Mouse (Mus musculus): ENCODE measurements around the gene Mllt1. TPM values are rescaled to one million over a fixed set of nuclear protein-coding genes. Genes with fewer than 3 reads are reported as not detected.

Gene Mllt1
- polyA plus RNA-seq, 1 experiment from 2014 or later = 26.4 TPM

DNA sequence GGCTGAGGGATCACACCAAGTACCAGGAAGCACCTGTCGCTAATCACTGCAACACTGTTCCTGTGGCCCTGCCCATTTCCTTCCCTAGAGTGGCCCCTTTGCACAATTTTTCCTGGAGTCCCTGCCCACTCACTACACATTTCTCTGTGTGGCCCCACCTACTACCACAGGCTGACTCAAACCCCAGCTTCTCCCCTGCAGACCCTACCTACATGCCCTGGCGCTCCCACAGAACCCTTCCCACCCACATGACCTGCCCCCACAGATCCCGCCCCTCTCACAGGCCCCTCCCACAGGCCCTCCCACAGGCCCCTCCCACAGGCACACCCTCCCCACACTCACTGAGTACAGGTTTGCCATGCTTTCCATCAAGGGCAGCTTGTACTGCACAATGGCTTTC lies 74.0 kb downstream of the Mllt1 start:
- peak; percentile 38 for ATAC-seq (replicated peaks; ENCODE audit: extremely low read depth, insufficient read depth, low FRiP score)
- H3K4me3 ChIP-seq (ENCODE audit: low read length) = no peak overlapping the region
- no peaks in the 10 kb centered on the region for H3K27me3 ChIP-seq (ENCODE audit: control insufficient read depth, insufficient read depth, low read length)
- no peaks in the 10 kb centered on the region; the same call in 1 of the 2 replicates for H3K9me3 ChIP-seq (replicated peaks; ENCODE audit: control insufficient read depth, low read length)
- WGBS = 58% methylated on average over 3 of the region's 3 CpGs
- no peaks in the 10 kb centered on the region for H3K36me3 ChIP-seq (ENCODE audit: control insufficient read depth, insufficient read depth)
- H3K4me2 ChIP-seq (ENCODE audit: low read depth, low read length) = no peak overlapping the region
- H3K27ac ChIP-seq (ENCODE audit: low read length) = no peak overlapping the region
- H3K4me1 ChIP-seq (ENCODE audit: control insufficient read depth, insufficient read depth, low read length) = peaks cover 5% of the 10 kb centered on the region
- no peak overlapping the region for H3K9ac ChIP-seq (ENCODE audit: low read length)

- H3K36me3 ChIP-seq (ENCODE audit: control insufficient read depth, insufficient read depth) = no peaks in the 10 kb centered on the region
Observed at GRCm38 (mm10) chr17:56858922-56859321, 76.3 kb downstream of the Mllt1 start.

GRCm38 (mm10) chr17:56858216-56858615 lies 77.0 kb downstream of the Mllt1 start:
- Histone ChIP-seq H3K4me2 (ENCODE audit: low read depth, low read length) (no peak overlapping the region), H3K4me1 (ENCODE audit: control insufficient read depth, insufficient read depth, low read length) (peaks cover 5% of the 10 kb centered on the region), H3K4me3 (ENCODE audit: low read length) (no peak overlapping the region), H3K9ac (ENCODE audit: low read length) (no peak overlapping the region), H3K36me3 (ENCODE audit: control insufficient read depth, insufficient read depth) (no peaks in the 10 kb centered on the region), H3K27me3 (ENCODE audit: control insufficient read depth, insufficient read depth, low read length) (no peaks in the 10 kb centered on the region), H3K9me3 (replicated peaks; ENCODE audit: control insufficient read depth, low read length) (no peaks in the 10 kb centered on the region), H3K27ac (ENCODE audit: low read length) (peak overlapping the region; percentile 76)
- 55% methylated on average over 4 of the region's 4 CpGs for WGBS
- ATAC-seq (replicated peaks; ENCODE audit: extremely low read depth, insufficient read depth, low FRiP score) = 0 out of 2 replicates have a peak, but pooled peaks have one; percentile 34

More at GRCm38 (mm10) chr17:56858922-56859321, 76.3 kb downstream of the Mllt1 start:
- Histone ChIP-seq H3K4me3 (ENCODE audit: low read length) (no peak overlapping the region), H3K4me2 (ENCODE audit: low read depth, low read length) (peak overlapping the region; percentile 22; the same call in 1 of the 2 replicates), H3K27ac (ENCODE audit: low read length) (peak overlapping the region; percentile 76), H3K4me1 (ENCODE audit: control insufficient read depth, insufficient read depth, low read length) (peaks cover 5% of the 10 kb centered on the region), H3K9ac (ENCODE audit: low read length) (peak overlapping the region; percentile 59), H3K27me3 (ENCODE audit: control insufficient read depth, insufficient read depth, low read length) (no peaks in the 10 kb centered on the region), H3K9me3 (replicated peaks; ENCODE audit: control insufficient read depth, low read length) (no peaks in the 10 kb centered on the region)
- ATAC-seq (replicated peaks; ENCODE audit: extremely low read depth, insufficient read depth, low FRiP score) = peak; percentile 68; the same call in 1 of the 2 replicates
- WGBS = 21% methylated on average over 7 of the region's 7 CpGs

GRCm38 (mm10) chr17:56855421-56855820 lies 79.8 kb downstream of the Mllt1 start:
- ATAC-seq (replicated peaks; ENCODE audit: extremely low read depth, insufficient read depth, low FRiP score) = no peak
- Histone ChIP-seq H3K4me2 (ENCODE audit: low read depth, low read length) (no peak overlapping the region), H3K27me3 (ENCODE audit: control insufficient read depth, insufficient read depth, low read length) (no peaks in the 10 kb centered on the region), H3K9ac (ENCODE audit: low read length) (no peak overlapping the region), H3K36me3 (ENCODE audit: control insufficient read depth, insufficient read depth) (no peaks in the 10 kb centered on the region), H3K4me1 (ENCODE audit: control insufficient read depth, insufficient read depth, low read length) (peaks cover 5% of the 10 kb centered on the region), H3K4me3 (ENCODE audit: low read length) (no peak overlapping the region), H3K27ac (ENCODE audit: low read length) (no peak overlapping the region), H3K9me3 (replicated peaks; ENCODE audit: control insufficient read depth, low read length) (no peaks in the 10 kb centered on the region)
- whole genome bisulfite sequencing = 69% methylated on average over 3 of the region's 3 CpGs

DNA sequence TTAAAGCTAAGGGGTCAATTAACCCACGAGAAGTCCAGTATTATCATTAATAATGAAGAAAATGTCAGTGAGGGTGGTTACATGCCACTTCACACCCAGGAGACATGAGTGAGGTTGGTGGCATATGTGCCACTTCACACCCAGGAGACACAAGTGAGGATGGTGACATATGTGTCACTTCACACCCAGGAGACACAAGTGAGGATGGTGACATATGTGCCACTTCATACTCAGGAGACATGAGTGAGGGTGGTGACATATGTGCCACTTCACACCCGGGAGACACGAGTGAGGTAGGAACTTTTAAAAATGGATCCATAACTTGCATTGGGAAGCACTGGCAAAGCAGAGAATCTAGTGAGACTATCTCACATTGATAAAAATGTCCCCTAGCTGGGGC lies 84.0 kb downstream of the Mllt1 start:
- H3K27ac ChIP-seq (ENCODE audit: low read length) = no peak overlapping the region
- H3K27me3 ChIP-seq (ENCODE audit: control insufficient read depth, insufficient read depth, low read length) = no peaks in the 10 kb centered on the region
- H3K4me2 ChIP-seq (ENCODE audit: low read depth, low read length) = no peak overlapping the region
- no peak overlapping the region for H3K4me3 ChIP-seq (ENCODE audit: low read length)
- no peaks in the 10 kb centered on the region for H3K9me3 ChIP-seq (replicated peaks; ENCODE audit: control insufficient read depth, low read length)
- ATAC-seq (replicated peaks; ENCODE audit: extremely low read depth, insufficient read depth, low FRiP score) = no peak
- no peaks in the 10 kb centered on the region for H3K4me1 ChIP-seq (ENCODE audit: control insufficient read depth, insufficient read depth, low read length)
- H3K36me3 ChIP-seq (ENCODE audit: control insufficient read depth, insufficient read depth) = no peaks in the 10 kb centered on the region
- WGBS = 60% methylated on average over 3 of the region's 3 CpGs
- no peak overlapping the region for H3K9ac ChIP-seq (ENCODE audit: low read length)

DNA sequence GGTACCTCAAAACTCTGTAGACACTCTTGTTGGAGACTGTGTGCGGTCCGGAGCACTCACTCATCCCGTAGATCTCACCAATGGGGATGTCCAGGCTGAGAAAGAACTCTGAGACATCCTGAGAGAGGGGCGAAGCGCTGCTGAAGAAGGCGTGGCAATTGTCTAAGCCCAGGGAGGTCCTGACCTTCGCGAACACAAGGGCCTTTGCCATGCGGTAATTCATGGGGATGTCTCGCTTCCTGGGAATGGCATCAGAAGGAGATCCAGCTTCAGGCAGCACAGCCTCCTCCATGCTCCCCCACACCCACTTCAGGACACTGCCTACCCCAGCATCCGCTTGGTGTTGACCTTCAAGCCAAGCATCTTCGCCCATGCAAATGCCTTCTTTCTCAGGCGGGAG lies 85.5 kb downstream of the Mllt1 start:
- no peak overlapping the region for H3K9ac ChIP-seq (ENCODE audit: low read length)
- H3K27me3 ChIP-seq (ENCODE audit: control insufficient read depth, insufficient read depth, low read length) = no peaks in the 10 kb centered on the region
- H3K4me1 ChIP-seq (ENCODE audit: control insufficient read depth, insufficient read depth, low read length) = no peaks in the 10 kb centered on the region
- ATAC-seq (replicated peaks; ENCODE audit: extremely low read depth, insufficient read depth, low FRiP score) = no peak
- no peaks in the 10 kb centered on the region for H3K36me3 ChIP-seq (ENCODE audit: control insufficient read depth, insufficient read depth)
- no peak overlapping the region for H3K4me2 ChIP-seq (ENCODE audit: low read depth, low read length)
- H3K9me3 ChIP-seq (replicated peaks; ENCODE audit: control insufficient read depth, low read length) = no peaks in the 10 kb centered on the region
- 81% methylated on average over 13 of the region's 13 CpGs for WGBS
- H3K4me3 ChIP-seq (ENCODE audit: low read length) = no peak overlapping the region
- no peak overlapping the region for H3K27ac ChIP-seq (ENCODE audit: low read length)

- 79% methylated on average over 5 of the region's 5 CpGs for WGBS
Observed at GRCm38 (mm10) chr17:56848785-56849184, 86.4 kb downstream of the Mllt1 start.

DNA sequence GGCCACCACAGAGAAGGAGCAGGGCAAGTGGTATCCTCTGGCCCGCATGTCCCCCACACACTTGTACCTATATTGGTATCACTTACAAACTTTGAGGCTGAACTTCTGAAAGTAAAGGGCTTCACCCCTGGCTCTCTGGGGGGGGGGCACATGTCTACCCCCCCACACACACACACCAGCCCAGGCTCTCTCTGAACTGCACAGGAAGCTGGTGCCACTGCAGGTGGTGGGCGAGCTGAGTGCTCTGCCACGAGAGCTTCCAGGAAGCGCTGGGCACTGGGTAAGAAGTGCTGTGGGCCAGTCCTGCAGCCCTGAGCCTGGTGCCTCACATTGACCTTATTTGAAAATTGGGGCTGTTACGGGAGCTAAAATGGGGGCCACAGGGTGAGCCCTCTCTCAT lies 91.5 kb downstream of the Mllt1 start:
- WGBS = 79% methylated on average over 5 of the region's 5 CpGs

More at GRCm38 (mm10) chr17:56848785-56849184, 86.4 kb downstream of the Mllt1 start:
- Histone ChIP-seq H3K36me3 (ENCODE audit: control insufficient read depth, insufficient read depth) (no peaks in the 10 kb centered on the region), H3K27ac (ENCODE audit: low read length) (no peak overlapping the region), H3K27me3 (ENCODE audit: control insufficient read depth, insufficient read depth, low read length) (no peaks in the 10 kb centered on the region), H3K4me3 (ENCODE audit: low read length) (no peak overlapping the region), H3K4me1 (ENCODE audit: control insufficient read depth, insufficient read depth, low read length) (no peaks in the 10 kb centered on the region), H3K9ac (ENCODE audit: low read length) (no peak overlapping the region), H3K4me2 (ENCODE audit: low read depth, low read length) (no peak overlapping the region), H3K9me3 (replicated peaks; ENCODE audit: control insufficient read depth, low read length) (no peaks in the 10 kb centered on the region)
- no peak for ATAC-seq (replicated peaks; ENCODE audit: extremely low read depth, insufficient read depth, low FRiP score)

More for the DNA sequence above, 91.5 kb downstream of the Mllt1 start:
- Histone ChIP-seq H3K4me1 (ENCODE audit: control insufficient read depth, insufficient read depth, low read length) (no peaks in the 10 kb centered on the region), H3K9ac (ENCODE audit: low read length) (no peak overlapping the region), H3K4me3 (ENCODE audit: low read length) (no peak overlapping the region), H3K27ac (ENCODE audit: low read length) (no peak overlapping the region), H3K36me3 (ENCODE audit: control insufficient read depth, insufficient read depth) (no peaks in the 10 kb centered on the region), H3K9me3 (replicated peaks; ENCODE audit: control insufficient read depth, low read length) (no peaks in the 10 kb centered on the region), H3K27me3 (ENCODE audit: control insufficient read depth, insufficient read depth, low read length) (no peaks in the 10 kb centered on the region), H3K4me2 (ENCODE audit: low read depth, low read length) (no peak overlapping the region)
- ATAC-seq (replicated peaks; ENCODE audit: extremely low read depth, insufficient read depth, low FRiP score) = no peak
